Mouse (Mus musculus): ENCODE data around the gene Gm49673. TPM values are rescaled to one million over a fixed set of nuclear protein-coding genes. Genes with fewer than 3 reads are reported as not detected.
A peak's percentile ranks its signal among the peaks of the same experiment; 100 is the strongest.
"Not testable (repeated sequence)": the region's sequence is repeated elsewhere in the genome, so short reads cannot be mapped to it uniquely, and the experiment has no call there.

Gm49673 gene
- total RNA-seq, 4 experiments from 2014 or later: 0.31 TPM; not detected in 3

GRCm38 (mm10) chr17:8138116-8138515 lies 9.5 kb downstream of the Gm49673 start:
- not testable (repeated sequence) for DNase-seq (ENCODE audit: low spot score in 2 of 2)

DNA sequence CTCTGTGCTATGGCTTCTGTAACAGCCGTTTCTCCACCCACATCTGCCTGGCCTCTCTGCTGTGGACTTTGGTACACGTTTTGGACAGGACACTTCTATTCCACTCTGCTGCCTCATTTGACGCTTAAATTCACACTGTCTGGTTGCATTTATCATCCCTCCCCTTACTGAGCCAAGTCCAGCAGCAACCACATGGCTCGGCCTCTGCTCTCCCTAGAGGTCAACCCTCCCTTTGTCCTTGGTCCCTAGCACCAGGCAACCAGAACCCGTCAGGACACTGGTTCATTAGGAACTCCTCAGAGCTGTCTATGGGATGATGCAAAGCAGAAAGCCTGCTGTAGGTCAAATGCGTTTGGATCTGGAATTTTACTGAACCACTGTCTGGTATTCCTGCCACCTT lies 16.7 kb downstream of the Gm49673 start:
- not testable (repeated sequence) for DNase-seq (ENCODE audit: low spot score in 2 of 2)

- DNase-seq (ENCODE audit: low spot score in 2 of 2): not testable (repeated sequence)
Observed at GRCm38 (mm10) chr17:8129578-8129977, 18.0 kb downstream of the Gm49673 start.

- DNase-seq (ENCODE audit: low spot score in 2 of 2): not testable (repeated sequence)
Observed at GRCm38 (mm10) chr17:8128326-8128993, 19.1 kb downstream of the Gm49673 start.

- DNase-seq (ENCODE audit: low spot score in 2 of 2): not testable (repeated sequence)
Observed at GRCm38 (mm10) chr17:8124586-8124985, 23.0 kb downstream of the Gm49673 start.

- not testable (repeated sequence) for DNase-seq (ENCODE audit: low spot score in 2 of 2)
Observed at GRCm38 (mm10) chr17:8122974-8123373, 24.6 kb downstream of the Gm49673 start.

- not testable (repeated sequence) for DNase-seq (ENCODE audit: low spot score in 2 of 2)
Observed at GRCm38 (mm10) chr17:8116928-8117327, 30.7 kb downstream of the Gm49673 start.

- DNase-seq (ENCODE audit: low spot score in 2 of 2): not testable (repeated sequence)
Observed at GRCm38 (mm10) chr17:8116378-8116777, 31.2 kb downstream of the Gm49673 start.

- DNase-seq (ENCODE audit: low spot score in 2 of 2): not testable (repeated sequence)
Observed at GRCm38 (mm10) chr17:8112199-8112598, 35.4 kb downstream of the Gm49673 start.

GRCm38 (mm10) chr17:8101297-8101609 lies 46.3 kb downstream of the Gm49673 start:
- not testable (repeated sequence) for DNase-seq (ENCODE audit: low spot score in 2 of 2)

- not testable (repeated sequence) for DNase-seq (ENCODE audit: low spot score in 2 of 2)
Observed at GRCm38 (mm10) chr17:8100405-8101296, 46.9 kb downstream of the Gm49673 start.

- not testable (repeated sequence) for DNase-seq (ENCODE audit: low spot score in 2 of 2)
Observed at GRCm38 (mm10) chr17:8096199-8096598, 51.4 kb downstream of the Gm49673 start.

DNA sequence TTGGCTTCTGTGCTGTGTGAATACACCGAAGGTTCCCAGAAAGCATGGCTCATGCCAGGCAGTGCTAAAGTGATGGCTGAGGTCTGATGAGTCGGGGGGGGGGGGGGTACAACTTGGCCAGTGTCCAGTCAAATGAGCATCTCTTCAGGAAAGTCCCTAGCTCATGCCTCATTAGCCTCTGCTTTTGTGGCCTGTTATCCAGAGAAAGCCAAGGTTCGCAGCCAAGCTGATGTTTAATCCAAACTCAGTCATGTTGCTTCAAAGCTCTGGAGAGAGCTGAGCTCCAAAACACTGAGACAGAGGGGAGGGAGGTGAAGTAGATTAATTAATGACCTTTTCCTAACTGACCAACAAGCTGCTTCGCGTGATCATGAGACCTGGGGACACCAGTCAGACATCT lies 51.9 kb downstream of the Gm49673 start:
- DNase-seq (ENCODE audit: low spot score in 2 of 2): not testable (repeated sequence)

- not testable (repeated sequence) for DNase-seq (ENCODE audit: low spot score in 2 of 2)
Observed at GRCm38 (mm10) chr17:8092537-8093526, 54.8 kb downstream of the Gm49673 start.

DNA sequence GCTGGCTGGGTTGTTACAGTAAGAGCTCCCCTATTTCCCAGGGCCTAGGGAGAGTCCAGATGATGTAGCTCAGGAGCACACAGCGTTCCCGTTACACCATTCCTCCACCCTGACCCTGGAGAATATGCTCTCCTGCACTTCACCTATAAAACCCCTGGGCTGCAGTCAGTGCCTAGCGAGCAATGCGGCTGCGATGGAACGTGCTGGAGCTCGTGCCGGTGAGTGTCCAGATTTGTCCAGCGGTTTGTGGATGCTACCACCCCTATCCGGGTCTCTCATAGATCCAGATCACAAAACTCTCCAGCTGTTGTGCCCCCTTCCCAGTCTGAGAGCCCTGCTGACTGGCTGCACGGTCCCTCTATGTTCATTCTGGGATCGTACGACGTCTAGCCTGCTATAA lies 56.3 kb downstream of the Gm49673 start:
- DNase-seq (ENCODE audit: low spot score in 2 of 2): not testable (repeated sequence)

DNA sequence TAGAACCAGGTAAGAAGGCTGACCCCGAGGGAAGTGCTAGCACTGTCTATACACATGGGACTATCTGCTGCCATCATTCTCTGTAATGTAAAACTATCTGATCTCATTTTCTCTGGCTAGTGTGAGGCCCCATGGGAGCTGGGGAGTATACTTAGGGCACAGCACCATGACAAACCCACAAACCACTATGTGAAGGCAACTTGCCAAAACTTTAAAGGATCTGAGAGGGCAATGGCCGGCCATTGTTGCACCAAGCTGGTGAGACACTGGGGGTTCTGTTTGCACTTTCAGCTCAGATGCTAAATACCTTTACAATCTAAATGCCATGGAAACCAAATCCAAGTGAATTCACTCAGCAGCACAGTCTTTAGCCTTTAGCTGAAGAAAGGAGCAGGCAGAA lies 77.7 kb downstream of the Gm49673 start:
- DNase-seq (ENCODE audit: low spot score in 2 of 2): not testable (repeated sequence)

- DNase-seq (ENCODE audit: low spot score in 2 of 2): not testable (repeated sequence)
Observed at GRCm38 (mm10) chr17:8056637-8057138, 90.9 kb downstream of the Gm49673 start.

GRCm38 (mm10) chr17:8055919-8056589 lies 91.5 kb downstream of the Gm49673 start:
- not testable (repeated sequence) for DNase-seq (ENCODE audit: low spot score in 2 of 2)

GRCm38 (mm10) chr17:8051247-8051646 lies 96.3 kb downstream of the Gm49673 start:
- DNase-seq (ENCODE audit: low spot score in 2 of 2): peak; percentile 69 to 75

DNA sequence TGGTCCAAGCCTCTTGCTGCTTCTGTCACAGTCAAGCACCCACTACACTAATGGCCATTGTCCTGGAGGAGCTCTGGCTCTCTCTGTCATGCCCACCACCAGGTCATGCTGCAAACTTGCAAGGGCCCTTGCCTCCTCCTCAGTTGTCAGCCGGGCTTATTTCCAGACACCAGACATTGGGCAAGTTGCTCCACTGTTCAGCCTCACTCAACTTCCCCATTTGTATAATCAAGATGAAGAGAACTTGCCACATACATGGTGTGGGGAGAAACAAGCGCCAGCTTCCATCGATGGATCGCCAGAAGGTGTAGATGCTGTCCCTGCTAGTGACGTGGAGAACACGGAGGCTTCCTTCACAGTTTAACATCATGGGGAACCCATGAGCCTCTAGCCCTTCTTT lies 97.4 kb downstream of the Gm49673 start:
- not testable (repeated sequence) for DNase-seq (ENCODE audit: low spot score in 2 of 2)
